Mouse (Mus musculus): ENCODE data around the gene Emsy. TPM values are rescaled to one million over a fixed set of nuclear protein-coding genes. Genes with fewer than 3 reads are reported as not detected.

The Emsy gene
- polyA plus RNA-seq, 1 experiment from 2014 or later, result 39.7 TPM

- no peaks in the 10 kb centered on the region for H3K9me3 ChIP-seq
- no peak for ATAC-seq (ENCODE audit: low FRiP score)
- no peaks in the 10 kb centered on the region; the same call in 1 of the 2 replicates for H3K27me3 ChIP-seq
- H3K4me1 ChIP-seq, result no peaks in the 10 kb centered on the region; the same call in 1 of the 2 replicates
- H3K36me3 ChIP-seq (replicated peaks), result no peaks in the 10 kb centered on the region
- no peak overlapping the region for H3K4me3 ChIP-seq (replicated peaks)
- H3K27ac ChIP-seq, result no peak overlapping the region
- WGBS, result 41% methylated on average over 10 of the region's 10 CpGs
- H3K4me2 ChIP-seq, result no peak overlapping the region
- no peak overlapping the region for H3K9ac ChIP-seq
Observed at GRCm38 (mm10) chr7:98572223-98572868, 84.2 kb downstream of the Emsy start.

GRCm38 (mm10) chr7:98570824-98571505 lies 85.6 kb downstream of the Emsy start:
- Histone ChIP-seq H3K4me1 (no peaks in the 10 kb centered on the region; the same call in 1 of the 2 replicates), H3K27ac (no peak overlapping the region)
- 77% methylated on average over 8 of the region's 8 CpGs for WGBS

GRCm38 (mm10) chr7:98567056-98567455 lies 89.5 kb downstream of the Emsy start:
- Histone ChIP-seq H3K4me1 (no peaks in the 10 kb centered on the region), H3K27ac (no peak overlapping the region), H3K9ac (no peak overlapping the region), H3K9me3 (no peaks in the 10 kb centered on the region), H3K4me2 (no peak overlapping the region), H3K4me3 (replicated peaks) (no peak overlapping the region), H3K27me3 (no peaks in the 10 kb centered on the region), H3K36me3 (replicated peaks) (no peaks in the 10 kb centered on the region)
- ATAC-seq (ENCODE audit: low FRiP score), result no peak
- 62% methylated on average over 5 of the region's 5 CpGs for WGBS

More at GRCm38 (mm10) chr7:98570824-98571505, 85.6 kb downstream of the Emsy start:
- Histone ChIP-seq H3K9ac (no peak overlapping the region), H3K4me2 (no peak overlapping the region), H3K9me3 (no peaks in the 10 kb centered on the region), H3K27me3 (no peaks in the 10 kb centered on the region; the same call in 1 of the 2 replicates), H3K36me3 (replicated peaks) (no peaks in the 10 kb centered on the region), H3K4me3 (replicated peaks) (no peak overlapping the region)
- ATAC-seq (ENCODE audit: low FRiP score), result no peak

- WGBS, result 85% methylated on average over 9 of the region's 9 CpGs
- Histone ChIP-seq H3K27ac (no peak overlapping the region), H3K4me1 (no peaks in the 10 kb centered on the region), H3K9ac (no peak overlapping the region), H3K27me3 (no peaks in the 10 kb centered on the region), H3K9me3 (no peaks in the 10 kb centered on the region), H3K4me3 (replicated peaks) (no peak overlapping the region), H3K36me3 (replicated peaks) (no peaks in the 10 kb centered on the region), H3K4me2 (no peak overlapping the region)
- ATAC-seq (ENCODE audit: low FRiP score), result no peak
Observed at GRCm38 (mm10) chr7:98564607-98565364, 91.8 kb downstream of the Emsy start.

GRCm38 (mm10) chr7:98563991-98564390 lies 92.6 kb downstream of the Emsy start:
- H3K4me1 ChIP-seq, result no peaks in the 10 kb centered on the region
- H3K36me3 ChIP-seq (replicated peaks), result no peaks in the 10 kb centered on the region
- no peak overlapping the region for H3K4me2 ChIP-seq
- H3K9ac ChIP-seq, result no peak overlapping the region
- ATAC-seq (ENCODE audit: low FRiP score), result no peak
- no peak overlapping the region for H3K4me3 ChIP-seq (replicated peaks)
- no peak overlapping the region for H3K27ac ChIP-seq
- H3K27me3 ChIP-seq, result no peaks in the 10 kb centered on the region
- WGBS, result 94% methylated on average over 6 of the region's 6 CpGs
- no peaks in the 10 kb centered on the region for H3K9me3 ChIP-seq

- H3K36me3 ChIP-seq (replicated peaks), result no peaks in the 10 kb centered on the region
- no peaks in the 10 kb centered on the region for H3K9me3 ChIP-seq
- H3K4me2 ChIP-seq, result no peak overlapping the region
- H3K27ac ChIP-seq, result no peak overlapping the region
- H3K4me1 ChIP-seq, result no peaks in the 10 kb centered on the region
- H3K4me3 ChIP-seq (replicated peaks), result no peak overlapping the region
- H3K27me3 ChIP-seq, result peaks cover 3% of the 10 kb centered on the region; the same call in 1 of the 2 replicates
- no peak for ATAC-seq (ENCODE audit: low FRiP score)
- no peak overlapping the region for H3K9ac ChIP-seq
- 82% methylated on average over 5 of the region's 5 CpGs for WGBS
Observed at GRCm38 (mm10) chr7:98562966-98563365, 93.6 kb downstream of the Emsy start.

- no peak for ATAC-seq (ENCODE audit: low FRiP score)
- Histone ChIP-seq H3K9me3 (no peaks in the 10 kb centered on the region), H3K27me3 (peaks cover 3% of the 10 kb centered on the region; the same call in 1 of the 2 replicates), H3K4me3 (replicated peaks) (no peak overlapping the region), H3K36me3 (replicated peaks) (no peaks in the 10 kb centered on the region), H3K4me1 (no peaks in the 10 kb centered on the region), H3K27ac (no peak overlapping the region), H3K4me2 (no peak overlapping the region), H3K9ac (no peak overlapping the region)
- WGBS, result 87% methylated on average over 8 of the region's 8 CpGs
Observed at GRCm38 (mm10) chr7:98562186-98562585, 94.4 kb downstream of the Emsy start.

GRCm38 (mm10) chr7:98561556-98562164 lies 94.9 kb downstream of the Emsy start:
- Histone ChIP-seq H3K4me1 (no peaks in the 10 kb centered on the region), H3K4me3 (replicated peaks) (no peak overlapping the region), H3K4me2 (no peak overlapping the region), H3K9ac (no peak overlapping the region), H3K36me3 (replicated peaks) (no peaks in the 10 kb centered on the region), H3K9me3 (no peaks in the 10 kb centered on the region), H3K27me3 (peaks cover 3% of the 10 kb centered on the region; the same call in 1 of the 2 replicates), H3K27ac (no peak overlapping the region)
- 81% methylated on average over 12 of the region's 12 CpGs for WGBS
- ATAC-seq (ENCODE audit: low FRiP score), result no peak

GRCm38 (mm10) chr7:98558128-98558921 lies 98.3 kb downstream of the Emsy start:
- no peak for ATAC-seq (ENCODE audit: low FRiP score)
- Histone ChIP-seq H3K4me3 (replicated peaks) (no peak overlapping the region), H3K4me2 (no peak overlapping the region), H3K9me3 (no peaks in the 10 kb centered on the region), H3K27me3 (peaks cover 3% of the 10 kb centered on the region; the same call in 1 of the 2 replicates), H3K27ac (no peak overlapping the region), H3K4me1 (no peaks in the 10 kb centered on the region), H3K36me3 (replicated peaks) (no peaks in the 10 kb centered on the region), H3K9ac (no peak overlapping the region)
- 85% methylated on average over 9 of the region's 9 CpGs for WGBS

- no peak overlapping the region for H3K9ac ChIP-seq
- no peak overlapping the region for H3K4me3 ChIP-seq (replicated peaks)
- WGBS, result 91% methylated on average over 6 of the region's 6 CpGs
- no peak overlapping the region for H3K27ac ChIP-seq
- no peaks in the 10 kb centered on the region for H3K36me3 ChIP-seq (replicated peaks)
- no peaks in the 10 kb centered on the region for H3K4me1 ChIP-seq
- no peaks in the 10 kb centered on the region for H3K9me3 ChIP-seq
- H3K4me2 ChIP-seq, result no peak overlapping the region
- ATAC-seq (ENCODE audit: low FRiP score), result no peak
- H3K27me3 ChIP-seq, result peaks cover 3% of the 10 kb centered on the region; the same call in 1 of the 2 replicates
Observed at GRCm38 (mm10) chr7:98556767-98557394, 99.7 kb downstream of the Emsy start.

- no peaks in the 10 kb centered on the region for H3K36me3 ChIP-seq (replicated peaks)
- no peaks in the 10 kb centered on the region for H3K4me1 ChIP-seq
- no peak for ATAC-seq (ENCODE audit: low FRiP score)
- no peaks in the 10 kb centered on the region for H3K9me3 ChIP-seq
- no peak overlapping the region for H3K27ac ChIP-seq
- no peak overlapping the region for H3K9ac ChIP-seq
- H3K4me2 ChIP-seq, result no peak overlapping the region
- WGBS, result 81% methylated on average over 3 of the region's 3 CpGs
- no peak overlapping the region for H3K4me3 ChIP-seq (replicated peaks)
- no peaks in the 10 kb centered on the region for H3K27me3 ChIP-seq
Observed at GRCm38 (mm10) chr7:98551041-98551440, 105.5 kb downstream of the Emsy start.
